Mouse (Mus musculus) heart, postnatal 0 days (tissue): Measurements from ENCODE around the gene Spock1.

Source experiments
- CTCF ChIP-seq: IDR thresholded peaks from 2 replicates; pipeline ENCODE4 v1.5.1; 2016; ENCODE audit warnings: antibody characterized with exemption, control low read depth, low read depth
- EP300 ChIP-seq: IDR thresholded peaks from 2 replicates; pipeline ENCODE4 v1.6.1; 2016; ENCODE audit warnings: antibody characterized with exemption, low read depth

- no peak for TF ChIP-seq CTCF
- no peak for TF ChIP-seq EP300
Measured at GRCm38 (mm10) chr13:57638820-57639219, 269.3 kb downstream of the Spock1 start.
